Mouse (Mus musculus): Measurements from ENCODE around the gene Ccdc173. TPM values are rescaled to one million over a fixed set of nuclear protein-coding genes. Genes with fewer than 3 reads are reported as not detected.
"Not testable (repeated sequence)": the region's sequence is repeated elsewhere in the genome, so short reads cannot be mapped to it uniquely, and the experiment has no call there.

Gene Ccdc173
- polyA plus RNA-seq, 1 experiment = 1.8 TPM

DNA sequence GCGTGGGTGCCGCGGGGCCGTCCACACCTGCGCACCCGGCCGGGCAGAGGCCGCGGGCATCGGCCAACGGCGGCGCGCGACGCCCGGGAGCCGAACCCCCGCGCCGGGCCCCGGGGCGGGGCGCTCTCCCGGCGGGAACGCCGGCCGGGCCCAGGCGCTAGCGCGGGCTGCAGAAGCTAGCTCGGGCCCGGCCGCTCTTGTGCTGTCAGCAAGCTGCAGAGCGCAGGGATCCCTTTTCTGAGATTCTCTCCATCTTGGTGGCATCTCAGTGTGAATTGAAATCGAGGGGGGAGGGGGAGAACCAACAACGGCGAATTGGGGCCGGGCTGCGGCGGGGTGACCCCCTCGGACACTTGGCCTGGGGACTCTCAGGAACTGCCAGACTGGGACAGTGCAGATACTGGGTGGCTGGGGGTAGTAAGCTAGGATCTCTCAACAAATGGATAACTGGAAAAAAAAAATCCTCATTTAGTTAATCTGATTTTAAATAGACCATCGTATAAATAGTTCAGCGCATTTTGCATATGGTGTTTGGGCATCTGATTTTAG is 33.8 kb upstream of the Ccdc173 start:
- H3K27ac ChIP-seq (ENCODE audit: insufficient read depth, low read length) = no peak overlapping the region
- peak overlapping the region; percentile 56 for H3K4me3 ChIP-seq (ENCODE audit: insufficient read depth, low read length)
- TF ChIP-seq POLR2A (IDR thresholded peaks at IDR 0.05; ENCODE audit: low read depth, low read length) = no peak
- TF ChIP-seq CTCF (IDR thresholded peaks at IDR 0.05; ENCODE audit: borderline replicate concordance, insufficient read depth, low read length) = no peak
- no peaks in the 10 kb centered on the region; the same call in 1 of the 2 replicates for H3K4me1 ChIP-seq (ENCODE audit: control insufficient read depth, insufficient read depth, low read length)

DNA sequence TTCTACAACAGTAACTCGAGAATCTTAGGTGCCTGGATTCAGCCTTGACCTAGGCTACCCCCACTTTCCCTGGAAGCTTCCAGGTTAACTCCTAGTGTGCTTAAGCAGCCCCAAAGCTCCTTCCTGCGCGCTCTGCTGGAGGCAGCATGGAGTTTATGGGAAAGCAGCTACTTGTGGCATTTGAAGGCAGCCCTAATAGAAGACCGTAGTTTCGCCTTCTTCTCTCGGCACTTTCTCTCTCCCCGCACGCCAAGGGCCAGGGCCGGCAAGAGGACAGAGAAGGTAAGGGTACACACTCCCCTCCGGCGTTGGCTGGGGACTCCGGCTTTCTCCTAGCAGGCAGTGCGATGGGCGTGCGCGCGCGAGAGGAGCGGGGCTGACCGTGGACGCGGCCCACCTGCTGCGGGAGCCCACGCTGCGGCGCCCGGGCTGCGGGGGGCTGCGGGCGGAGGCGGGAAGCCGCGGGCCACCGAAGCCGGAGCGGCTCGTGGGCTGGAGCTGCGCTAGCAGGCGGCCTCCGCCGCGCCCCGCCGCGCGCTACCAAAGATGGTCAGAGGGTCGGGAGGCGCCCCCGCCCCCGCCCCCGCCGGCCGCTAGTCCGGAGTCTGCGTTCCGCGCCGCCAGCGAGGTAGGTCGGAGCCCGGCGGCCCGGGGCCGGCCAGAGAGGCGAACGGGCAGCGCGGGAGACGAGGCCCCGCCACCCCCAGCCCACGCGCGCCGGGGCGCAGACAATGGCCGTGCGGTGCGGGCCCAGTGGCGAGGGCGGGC is 33.2 kb upstream of the Ccdc173 start:
- Histone ChIP-seq H3K4me1 (ENCODE audit: control insufficient read depth, insufficient read depth, low read length) (no peaks in the 10 kb centered on the region; the same call in 1 of the 2 replicates), H3K4me3 (ENCODE audit: insufficient read depth, low read length) (peak overlapping the region; percentile 56), H3K27ac (ENCODE audit: insufficient read depth, low read length) (no peak overlapping the region)
- TF ChIP-seq CTCF (IDR thresholded peaks at IDR 0.05; ENCODE audit: borderline replicate concordance, insufficient read depth, low read length) (no peak), POLR2A (IDR thresholded peaks at IDR 0.05; ENCODE audit: low read depth, low read length) (peak; percentile 45)

DNA sequence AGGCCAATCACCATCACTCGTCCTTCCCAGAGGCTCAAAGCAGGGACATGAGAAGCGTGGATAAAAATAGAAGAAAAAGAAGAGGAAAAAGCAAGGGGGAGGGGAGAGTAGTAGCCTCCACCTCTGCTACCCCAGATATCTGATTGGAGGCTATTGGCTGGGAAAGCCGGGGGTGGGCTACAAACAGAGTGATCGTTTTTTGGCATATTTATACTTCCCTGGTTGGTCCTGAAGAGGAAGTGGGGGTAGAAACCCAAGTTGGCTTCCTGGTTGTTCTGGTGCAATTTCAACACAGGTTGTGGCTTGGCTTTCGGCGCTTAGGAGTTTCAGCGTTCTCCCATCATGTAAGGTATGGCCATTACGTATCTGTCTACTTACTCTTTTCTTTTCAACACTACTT is 32.3 kb upstream of the Ccdc173 start, which contains the start of gene Klhl23:
Gene Klhl23 (plus strand): TSS at position 234 of the 400 bp plus-strand sequence.
- peak within 1 kb of the TSS; percentile 56 for H3K4me3 ChIP-seq (ENCODE audit: insufficient read depth, low read length)
- no peak for TF ChIP-seq CTCF (IDR thresholded peaks at IDR 0.05; ENCODE audit: borderline replicate concordance, insufficient read depth, low read length)
- peak; percentile 22; the same call in 1 of the 2 replicates for TF ChIP-seq POLR2A (IDR thresholded peaks at IDR 0.05; ENCODE audit: low read depth, low read length)
- no peak within 1 kb of the TSS for H3K27ac ChIP-seq (ENCODE audit: insufficient read depth, low read length)
- H3K4me1 ChIP-seq (ENCODE audit: control insufficient read depth, insufficient read depth, low read length) = no peaks in the 10 kb centered on the region; the same call in 1 of the 2 replicates

DNA sequence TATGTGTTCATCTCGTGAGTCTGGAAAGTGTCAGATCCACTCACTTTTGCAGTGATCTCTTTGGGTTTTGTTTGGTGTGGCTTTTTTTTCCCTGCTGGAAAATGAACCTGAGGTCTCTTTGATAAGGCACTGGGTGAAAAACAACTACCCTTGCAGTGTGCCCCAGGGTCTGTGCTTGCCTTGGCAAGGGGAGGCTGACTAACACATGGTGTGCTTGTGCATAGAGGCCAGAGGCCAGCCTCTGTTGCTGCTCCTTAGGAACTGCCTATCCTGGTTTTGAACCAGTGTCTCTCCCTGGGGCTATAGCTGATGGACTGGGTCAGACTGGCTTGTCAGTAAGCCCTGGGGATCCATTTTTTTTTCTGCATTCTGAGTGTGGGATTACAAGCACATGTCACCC is 30.8 kb upstream of the Ccdc173 start:
- Histone ChIP-seq H3K4me3 (ENCODE audit: insufficient read depth, low read length) (no peak overlapping the region), H3K27ac (ENCODE audit: insufficient read depth, low read length) (no peak overlapping the region), H3K4me1 (ENCODE audit: control insufficient read depth, insufficient read depth, low read length) (no peaks in the 10 kb centered on the region; the same call in 1 of the 2 replicates)
- TF ChIP-seq POLR2A (IDR thresholded peaks at IDR 0.05; ENCODE audit: low read depth, low read length) (no peak), CTCF (IDR thresholded peaks at IDR 0.05; ENCODE audit: borderline replicate concordance, insufficient read depth, low read length) (no peak)

DNA sequence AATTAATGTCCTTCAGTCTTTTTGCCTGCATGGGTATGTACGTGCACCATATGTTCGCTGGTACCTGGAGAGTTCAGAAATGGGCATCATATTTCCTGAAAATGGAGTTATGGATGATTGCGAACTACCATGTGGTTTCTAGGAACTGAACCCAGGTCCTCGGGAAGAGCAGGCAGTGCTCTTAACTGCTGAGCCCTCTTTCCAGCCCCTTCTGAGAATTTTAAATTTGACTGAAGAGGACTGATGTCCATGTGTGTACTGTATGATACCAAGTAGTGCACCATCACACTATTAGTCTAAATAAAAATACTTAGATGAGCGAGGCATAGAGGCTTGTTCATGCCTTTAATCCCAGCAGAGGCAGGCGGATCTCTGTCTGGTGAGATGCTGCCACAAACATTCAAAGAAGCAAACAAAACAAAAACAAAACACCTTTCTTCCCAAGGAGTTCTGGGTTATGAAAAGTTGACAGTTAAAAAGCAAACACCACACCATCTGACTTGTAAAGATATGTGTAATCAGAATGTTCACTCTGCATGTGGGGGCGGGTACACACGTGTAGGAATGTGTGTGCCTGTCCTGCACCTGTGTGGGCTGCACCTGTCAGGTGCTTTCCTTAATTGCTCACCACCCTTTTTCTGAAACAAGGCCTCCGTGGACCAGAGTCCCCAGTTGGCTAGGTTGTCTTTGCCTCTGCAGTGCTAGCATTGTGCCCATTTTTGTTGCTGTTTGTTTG is 29.1 kb upstream of the Ccdc173 start:
- H3K4me1 ChIP-seq (ENCODE audit: control insufficient read depth, insufficient read depth, low read length) = no peaks in the 10 kb centered on the region
- H3K27ac ChIP-seq (ENCODE audit: insufficient read depth, low read length) = no peak overlapping the region
- no peak for TF ChIP-seq POLR2A (IDR thresholded peaks at IDR 0.05; ENCODE audit: low read depth, low read length)
- TF ChIP-seq CTCF (IDR thresholded peaks at IDR 0.05; ENCODE audit: borderline replicate concordance, insufficient read depth, low read length) = no peak
- no peak overlapping the region for H3K4me3 ChIP-seq (ENCODE audit: insufficient read depth, low read length)

DNA sequence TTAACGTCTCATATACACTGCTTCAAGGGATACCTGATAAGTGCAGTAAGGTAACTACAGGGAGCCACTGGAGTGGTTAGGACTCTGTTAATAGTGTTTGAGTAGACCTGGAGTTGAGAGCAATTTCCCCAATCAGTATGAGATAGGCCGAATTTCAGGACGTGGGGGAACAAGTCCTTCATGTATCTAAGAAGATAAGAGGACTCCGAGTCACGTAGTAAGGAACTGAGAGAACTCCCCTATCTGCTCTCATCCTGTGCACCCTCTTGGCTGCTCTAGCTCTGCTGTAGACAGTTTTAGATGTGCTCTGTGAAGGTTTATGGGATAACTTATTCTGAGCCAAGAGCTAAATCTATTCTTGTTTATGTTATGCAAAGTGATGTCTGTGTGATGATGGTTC is 27.2 kb upstream of the Ccdc173 start:
- no peak overlapping the region for H3K27ac ChIP-seq (ENCODE audit: insufficient read depth, low read length)
- TF ChIP-seq POLR2A (IDR thresholded peaks at IDR 0.05; ENCODE audit: low read depth, low read length) (no peak), CTCF (IDR thresholded peaks at IDR 0.05; ENCODE audit: borderline replicate concordance, insufficient read depth, low read length) (no peak)
- H3K4me3 ChIP-seq (ENCODE audit: insufficient read depth, low read length) = no peak overlapping the region
- no peaks in the 10 kb centered on the region for H3K4me1 ChIP-seq (ENCODE audit: control insufficient read depth, insufficient read depth, low read length)

DNA sequence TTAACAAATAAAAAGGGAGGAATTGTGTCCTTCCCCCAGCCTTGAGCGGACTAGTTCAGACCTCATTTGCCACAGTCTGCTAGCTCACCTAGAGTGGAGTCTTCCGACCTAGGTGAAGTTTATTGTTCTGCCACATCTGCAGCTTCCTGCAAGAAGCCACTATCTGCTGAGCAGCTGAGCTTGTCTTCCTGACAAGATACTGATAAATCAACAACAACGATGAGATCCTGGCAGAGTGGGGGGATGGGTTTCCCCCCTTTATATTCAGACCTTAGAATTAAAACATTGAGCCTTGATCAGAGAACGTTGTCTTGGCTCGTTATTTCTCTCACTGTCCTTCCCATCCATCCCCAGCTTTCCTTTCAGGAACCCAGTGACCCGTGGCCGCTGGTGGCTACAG is 22.0 kb upstream of the Ccdc173 start:
- not testable (repeated sequence) for H3K4me1 ChIP-seq (ENCODE audit: control insufficient read depth, insufficient read depth, low read length); H3K27ac ChIP-seq (ENCODE audit: insufficient read depth, low read length); H3K4me3 ChIP-seq (ENCODE audit: insufficient read depth, low read length)

DNA sequence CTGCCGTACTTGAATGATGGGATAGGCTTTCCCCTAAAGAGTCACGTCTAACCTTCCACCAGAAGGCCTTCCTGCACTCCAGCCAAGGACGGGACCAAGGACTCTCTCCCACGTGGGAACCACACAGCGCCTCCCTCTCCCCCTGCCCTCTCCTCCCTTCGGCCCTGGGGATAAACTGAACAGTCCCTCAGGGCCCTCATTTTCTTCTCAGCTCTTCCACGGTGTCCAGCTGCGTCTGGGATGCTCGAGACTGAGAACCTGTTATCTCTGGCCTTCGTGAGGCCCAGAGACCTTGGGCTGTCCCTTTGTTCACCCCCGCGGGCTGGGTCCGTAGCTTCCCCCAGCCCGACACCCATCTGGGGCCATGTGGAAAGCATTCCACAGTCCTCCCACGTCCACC is 20.8 kb upstream of the Ccdc173 start:
- TF ChIP-seq POLR2A (IDR thresholded peaks at IDR 0.05; ENCODE audit: low read depth, low read length) = no peak
- no peak for TF ChIP-seq CTCF (IDR thresholded peaks at IDR 0.05; ENCODE audit: borderline replicate concordance, insufficient read depth, low read length)

DNA sequence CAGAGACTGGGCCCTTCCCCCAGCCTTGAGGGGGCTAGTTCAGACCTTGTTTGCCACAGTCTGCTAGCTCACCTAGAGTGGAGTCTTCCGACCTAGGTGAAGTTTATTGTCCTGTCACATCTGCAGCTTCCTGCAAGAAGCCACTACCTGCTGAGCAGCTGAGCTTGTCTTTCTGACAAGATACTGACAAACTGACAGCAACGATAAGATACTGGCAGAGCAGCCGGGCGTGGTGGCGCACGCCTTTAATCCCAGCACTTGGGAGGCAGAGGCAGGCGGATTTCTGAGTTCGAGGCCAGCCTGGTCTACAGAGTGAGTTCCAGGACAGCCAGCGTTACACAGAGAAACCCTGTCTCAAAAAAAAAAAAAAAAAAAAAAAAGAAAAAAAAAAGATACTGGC is 15.3 kb upstream of the Ccdc173 start:
- not testable (repeated sequence) for H3K4me1 ChIP-seq (ENCODE audit: control insufficient read depth, insufficient read depth, low read length); H3K27ac ChIP-seq (ENCODE audit: insufficient read depth, low read length); H3K4me3 ChIP-seq (ENCODE audit: insufficient read depth, low read length)

More for the DNA sequence above, 20.8 kb upstream of the Ccdc173 start:
- no peak overlapping the region for H3K4me3 ChIP-seq (ENCODE audit: insufficient read depth, low read length)
- H3K4me1 ChIP-seq (ENCODE audit: control insufficient read depth, insufficient read depth, low read length) = no peaks in the 10 kb centered on the region
- no peak overlapping the region for H3K27ac ChIP-seq (ENCODE audit: insufficient read depth, low read length)

DNA sequence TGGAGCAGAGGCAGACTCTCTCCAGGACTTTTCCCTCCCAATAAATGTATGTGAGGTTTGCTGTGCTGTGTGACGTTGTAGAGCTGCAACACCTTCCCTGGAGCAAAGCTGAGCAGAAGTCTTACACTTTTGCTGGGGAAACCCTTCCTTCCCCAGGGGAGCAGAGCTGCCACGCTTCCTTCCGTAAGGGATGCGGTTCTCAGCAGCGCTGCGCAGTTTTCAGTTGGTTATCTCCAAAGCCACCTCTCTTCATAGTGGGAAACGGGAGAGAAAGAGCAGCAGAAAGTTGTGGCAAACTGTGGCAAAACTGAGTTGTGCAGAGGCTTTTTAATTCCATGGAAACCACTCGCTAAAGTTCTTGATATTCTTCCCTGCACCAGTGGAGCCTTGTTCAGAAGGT is 14.4 kb upstream of the Ccdc173 start:
- no peak overlapping the region for H3K27ac ChIP-seq (ENCODE audit: insufficient read depth, low read length)
- no peaks in the 10 kb centered on the region for H3K4me1 ChIP-seq (ENCODE audit: control insufficient read depth, insufficient read depth, low read length)
- H3K4me3 ChIP-seq (ENCODE audit: insufficient read depth, low read length) = no peak overlapping the region
- TF ChIP-seq POLR2A (IDR thresholded peaks at IDR 0.05; ENCODE audit: low read depth, low read length) = no peak

Data from embryonic fibroblast, embryonic 13.5 days (primary cell).